Mouse (Mus musculus): ENCODE measurements around the gene Klf9.
"Not testable (repeated sequence)": the region's sequence is repeated elsewhere in the genome, so short reads cannot be mapped to it uniquely, and the experiment has no call there.

Gene Klf9

DNA sequence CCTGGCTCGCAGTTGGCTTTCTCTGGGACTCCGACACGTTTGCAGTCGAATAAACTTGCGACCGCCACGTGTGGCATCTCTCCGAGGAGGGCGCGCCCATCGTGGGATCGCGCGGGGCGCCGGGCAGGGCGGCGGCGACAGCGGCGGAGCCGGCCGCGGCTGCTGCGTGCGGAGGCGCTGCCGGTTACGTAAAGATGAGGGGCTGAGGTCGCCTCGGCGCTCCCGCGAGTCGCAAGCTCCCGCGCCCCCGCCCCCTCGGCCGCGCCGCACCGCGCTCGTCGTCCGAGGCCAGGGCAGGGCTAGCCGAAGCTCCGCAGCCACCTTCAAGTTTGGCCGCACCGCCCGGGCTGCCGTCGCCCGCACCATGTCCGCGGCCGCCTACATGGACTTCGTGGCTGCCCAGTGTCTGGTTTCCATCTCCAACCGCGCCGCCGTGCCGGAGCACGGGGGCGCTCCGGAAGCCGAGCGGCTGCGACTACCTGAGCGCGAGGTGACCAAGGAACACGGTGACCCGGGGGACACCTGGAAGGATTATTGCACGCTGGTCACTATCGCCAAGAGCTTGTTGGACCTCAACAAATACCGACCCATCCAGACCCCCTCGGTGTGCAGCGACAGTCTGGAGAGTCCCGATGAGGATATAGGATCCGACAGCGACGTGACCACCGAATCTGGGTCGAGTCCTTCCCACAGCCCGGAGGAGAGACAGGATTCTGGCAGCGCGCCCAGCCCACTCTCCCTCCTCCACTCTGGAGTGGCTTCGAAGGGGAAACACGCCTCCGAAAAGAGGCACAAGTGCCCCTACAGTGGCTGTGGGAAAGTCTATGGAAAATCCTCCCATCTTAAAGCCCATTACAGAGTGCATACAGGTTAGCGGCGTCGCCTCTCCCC is 610 bp downstream of the Klf9 start:
- DNase-seq: peak; percentile 86

DNA sequence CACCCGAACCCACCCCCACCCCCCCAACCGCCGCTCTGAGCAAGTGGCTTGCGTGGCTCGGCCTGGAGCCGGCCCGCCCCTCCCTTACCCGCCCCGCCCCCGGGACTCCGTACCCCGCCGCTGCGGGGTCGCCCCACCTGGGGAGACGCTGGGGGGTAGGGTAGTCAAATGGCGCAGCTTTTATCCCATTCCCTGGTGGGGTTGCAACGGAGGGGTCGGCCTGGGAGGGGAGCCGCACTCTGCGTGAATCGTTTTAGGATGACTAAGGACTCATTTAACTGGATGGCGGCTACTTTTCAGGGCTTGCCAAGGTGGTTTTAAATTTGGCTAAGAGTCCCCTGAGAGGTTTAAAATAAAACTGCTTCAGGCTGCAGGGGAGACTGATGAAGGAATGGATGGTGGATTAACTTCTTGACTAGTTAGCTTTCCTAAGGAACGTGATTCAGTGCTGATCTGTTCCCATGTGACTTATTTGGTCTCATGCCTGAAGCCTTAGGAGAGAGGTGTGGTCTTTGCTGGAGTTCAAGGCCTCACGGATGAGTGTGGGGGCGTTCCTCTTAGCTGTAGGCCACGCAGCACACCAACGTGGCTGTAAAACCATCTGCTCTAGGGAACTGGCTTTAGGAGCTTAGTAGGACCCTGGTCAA is 1.5 kb downstream of the Klf9 start:
- peak; percentile 71 for DNase-seq

DNA sequence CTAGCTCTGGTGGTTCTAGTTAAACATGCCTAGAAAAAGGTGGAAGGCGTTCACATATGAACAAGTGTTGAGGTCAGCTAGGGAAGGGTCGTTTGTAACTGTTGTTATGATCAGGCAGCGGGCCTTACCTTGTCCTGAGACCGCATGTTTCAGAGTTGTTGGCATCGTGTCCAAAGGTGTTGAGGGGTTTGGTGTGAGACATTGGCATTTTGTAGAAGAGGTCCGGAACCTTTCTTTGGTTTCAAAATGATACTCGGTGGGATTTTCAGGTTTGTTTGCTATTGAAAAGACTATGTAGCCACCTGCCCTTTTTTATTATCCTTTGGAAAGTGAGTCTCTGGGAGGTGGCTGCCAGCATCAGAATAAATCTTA is 2.0 kb downstream of the Klf9 start:
- peak; percentile 19 for DNase-seq

DNA sequence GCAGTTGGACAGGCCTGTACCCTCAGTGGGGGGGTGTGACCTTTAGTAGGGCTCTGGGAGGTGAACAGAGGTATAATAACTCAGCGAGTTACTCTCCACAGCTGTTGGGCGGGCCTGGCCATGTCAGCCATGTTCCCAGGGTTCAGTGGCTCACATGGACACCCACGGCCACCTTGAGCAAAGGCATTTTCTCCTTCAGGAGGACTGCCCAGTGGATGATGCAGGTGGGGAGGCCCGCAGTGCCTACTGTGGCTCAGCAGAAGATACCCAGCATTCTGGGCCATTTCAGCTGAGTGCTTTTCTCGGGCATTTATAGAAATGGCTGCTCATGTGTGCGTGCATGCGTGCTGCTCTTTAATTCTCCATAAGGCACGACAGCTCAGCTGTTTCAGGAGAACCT is 2.5 kb downstream of the Klf9 start:
- peak; percentile 74 for DNase-seq

DNA sequence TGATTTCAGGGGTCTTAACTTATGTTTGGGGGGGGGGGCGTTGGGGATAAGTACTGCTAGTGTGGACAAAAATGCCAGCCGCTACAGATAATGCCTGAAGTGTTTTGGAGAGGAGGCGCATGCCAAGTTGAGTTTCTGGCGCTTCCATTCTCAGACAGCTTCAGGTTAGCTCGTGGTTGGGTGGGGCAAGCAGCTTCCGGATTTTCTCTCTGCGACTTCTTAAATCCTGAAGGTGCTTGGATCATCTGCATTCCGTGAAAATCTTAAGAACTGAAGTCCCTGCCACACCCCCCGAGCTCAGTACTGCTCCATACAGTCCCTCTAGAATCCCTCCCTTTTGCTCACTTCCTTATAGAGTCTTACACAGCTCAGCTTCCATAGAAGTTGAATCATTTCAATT is 3.0 kb downstream of the Klf9 start:
- no peak for DNase-seq

DNA sequence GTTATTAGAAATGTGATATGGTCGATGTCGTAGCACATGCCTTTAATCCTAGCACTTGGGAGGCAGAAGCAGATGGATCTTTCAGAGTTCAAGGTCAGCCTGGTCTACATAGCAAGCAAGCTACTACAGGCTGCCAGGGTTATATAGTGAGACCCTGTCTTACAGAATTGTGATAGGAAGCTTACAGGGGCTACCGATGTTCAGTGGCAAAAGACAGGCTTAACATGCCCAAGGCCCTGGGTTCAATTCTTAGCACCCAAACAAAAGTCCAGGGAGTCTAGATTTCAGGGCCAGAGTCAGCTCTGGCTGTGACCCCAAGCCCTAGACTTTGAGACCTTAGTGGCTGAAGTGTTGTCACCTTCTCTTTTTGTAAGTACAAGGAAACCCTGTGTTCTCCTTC is 4.1 kb downstream of the Klf9 start:
- DNase-seq: no peak

DNA sequence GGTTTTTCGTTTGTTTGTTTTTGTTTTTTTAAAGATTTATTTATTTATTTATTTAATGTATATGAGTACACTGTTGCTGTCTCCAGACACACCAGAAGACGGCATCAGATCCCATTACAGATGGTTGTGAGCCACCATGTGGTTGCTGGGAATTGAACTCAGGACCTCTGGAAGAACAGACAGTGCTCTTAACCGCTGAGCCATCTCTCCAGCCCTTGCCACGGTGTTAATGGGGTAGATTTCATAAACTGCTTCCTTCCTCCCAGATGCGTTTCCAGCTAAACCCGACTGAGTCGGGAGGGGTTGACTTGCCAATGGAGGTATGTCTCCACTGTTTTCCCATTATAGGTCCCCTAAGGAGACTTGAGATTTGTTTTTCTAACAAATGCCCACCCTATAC is 4.5 kb downstream of the Klf9 start:
- DNase-seq: not testable (repeated sequence)

DNA sequence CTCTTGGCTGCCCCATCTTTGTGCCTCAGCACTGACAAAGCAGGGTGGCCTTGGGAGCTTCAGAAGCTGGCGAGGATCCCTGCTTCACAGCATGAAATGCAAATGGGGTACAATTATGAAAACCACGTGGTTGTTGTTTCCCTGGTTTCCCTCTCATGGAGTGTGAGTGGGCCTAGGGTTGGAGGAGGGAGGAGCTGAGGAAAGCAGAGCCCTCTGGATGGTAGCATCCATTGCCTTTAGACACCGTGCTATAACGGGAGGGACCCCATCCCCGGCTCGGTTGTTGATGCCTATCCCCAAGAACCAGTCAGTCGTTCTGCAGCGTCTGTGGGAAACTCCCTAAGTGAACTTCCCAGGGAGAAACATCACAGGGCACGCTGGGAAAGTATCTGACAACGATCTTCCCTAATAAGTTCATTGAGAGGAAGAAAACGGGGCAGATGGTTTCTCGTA is 5.4 kb downstream of the Klf9 start:
- no peak for DNase-seq

DNA sequence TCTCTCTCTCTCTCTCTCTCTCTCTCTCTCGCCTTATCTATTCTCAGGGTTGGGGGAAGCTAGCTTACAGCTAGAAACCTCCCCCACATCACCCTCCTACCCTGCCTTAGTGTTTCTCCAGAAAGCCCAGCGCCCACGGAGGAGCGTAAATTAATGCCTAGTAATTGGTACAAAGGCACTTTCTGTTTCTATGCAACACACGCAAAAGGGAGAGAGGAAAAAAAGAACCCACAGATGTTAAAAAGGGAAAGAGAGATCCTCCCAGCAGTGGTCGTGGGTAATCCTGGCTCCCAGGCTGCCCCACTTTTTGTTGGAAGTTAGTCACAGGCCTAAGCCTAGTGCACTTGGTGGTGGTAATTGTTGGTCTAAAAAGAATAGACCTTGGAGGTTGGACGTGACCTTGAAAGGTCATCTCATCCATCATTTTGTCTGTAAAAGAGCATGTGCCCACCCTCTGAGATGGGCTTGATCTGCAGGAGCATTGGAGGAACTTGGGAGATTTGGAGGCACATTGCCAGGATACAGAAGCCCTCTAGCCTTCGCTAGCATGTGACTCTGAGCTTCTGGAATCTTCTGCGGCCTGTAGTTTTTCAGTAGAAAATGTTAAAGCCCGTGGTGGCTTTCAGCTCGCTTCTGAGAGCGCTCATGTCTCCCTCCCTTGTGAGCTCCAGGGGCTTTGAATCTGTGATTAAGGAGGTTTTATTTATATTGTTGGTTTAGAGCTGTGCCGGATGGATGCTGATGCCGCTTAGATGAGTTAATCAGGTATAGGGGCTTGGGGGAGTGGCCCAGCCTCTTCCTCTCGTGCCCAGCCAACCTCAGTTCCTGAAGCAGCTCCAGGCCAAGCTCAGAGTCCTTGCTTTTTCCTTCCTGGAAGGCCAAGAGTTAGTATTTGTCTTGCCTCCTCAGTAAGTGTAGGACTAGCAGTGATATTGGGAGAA is 6.3 kb downstream of the Klf9 start:
- peak; percentile 47 for DNase-seq

DNA sequence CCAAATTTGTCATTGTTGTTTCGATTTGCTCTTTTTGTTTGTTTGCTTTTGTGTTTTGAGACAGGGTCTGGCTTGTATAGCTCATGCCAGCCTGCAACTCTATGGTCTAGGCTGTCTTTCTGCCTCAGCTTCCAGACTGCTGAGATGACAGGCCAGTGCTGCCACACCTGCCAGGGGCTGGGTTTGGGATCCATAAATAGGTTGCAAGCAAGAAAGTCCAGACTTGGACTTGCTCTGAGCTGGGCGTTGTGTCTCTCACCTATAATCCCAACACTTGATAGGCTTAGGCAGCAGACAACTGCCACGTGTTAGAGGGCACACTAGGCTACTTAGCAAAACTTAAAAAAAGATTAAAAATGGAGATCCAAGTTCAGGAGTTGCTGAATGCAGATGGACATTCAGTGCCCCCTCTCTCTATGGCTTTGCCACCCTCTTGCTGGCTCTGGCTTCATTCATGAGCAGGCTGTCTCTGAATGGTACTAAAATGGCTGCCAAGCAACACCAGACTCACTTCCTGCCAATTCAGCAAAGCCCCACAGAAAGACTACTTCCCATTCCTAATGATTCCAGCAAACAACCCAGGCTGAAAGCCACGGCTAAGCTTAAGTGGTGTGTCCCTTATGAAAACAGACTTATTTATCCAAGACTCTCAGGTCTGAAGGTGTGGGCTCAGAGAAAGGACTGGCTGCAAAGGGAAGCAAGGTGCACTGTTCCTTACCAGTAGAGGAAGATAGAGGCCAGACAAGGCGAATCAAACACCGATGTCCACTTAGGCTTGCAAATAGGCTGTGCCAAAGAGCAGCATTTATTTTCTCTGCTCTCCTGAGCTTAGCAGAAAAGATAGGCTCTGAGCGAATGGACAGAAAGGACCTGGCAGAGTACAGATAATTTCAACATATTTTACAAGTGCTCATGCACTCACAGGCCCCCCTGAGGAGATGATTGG is 8.7 kb downstream of the Klf9 start:
- no peak for DNase-seq

DNA sequence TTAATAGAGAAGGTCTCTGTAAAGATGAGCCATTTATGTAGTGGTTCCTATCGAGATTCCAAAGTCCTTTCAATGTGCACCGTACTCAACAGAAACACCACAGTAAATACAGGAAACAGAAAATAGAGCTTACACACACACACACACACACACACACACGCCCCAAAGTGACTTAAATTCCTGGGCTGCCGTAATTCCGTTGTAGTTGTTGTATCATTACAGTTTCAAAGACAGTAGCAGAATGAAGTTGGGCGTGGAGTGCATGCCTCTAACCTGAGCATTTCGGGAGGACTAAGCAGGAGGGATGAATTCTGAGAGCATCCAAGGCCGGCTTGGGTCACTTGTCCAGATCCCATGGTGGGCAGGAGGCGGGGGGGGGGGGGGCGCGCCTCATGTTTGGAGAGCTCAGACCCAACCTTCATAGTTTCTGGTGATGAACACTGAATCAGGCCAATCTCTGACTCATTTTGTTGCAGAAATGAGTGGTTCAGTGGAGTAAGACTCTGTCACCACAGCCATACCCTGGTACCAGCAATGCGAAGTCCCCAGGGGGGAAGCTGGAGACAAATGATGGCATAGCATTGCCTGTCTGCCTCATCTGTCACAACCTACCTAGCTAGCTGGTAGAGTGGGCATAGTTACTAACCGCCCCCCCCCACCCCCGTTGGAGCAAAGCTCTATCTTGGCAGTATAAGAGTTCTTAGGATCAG is 9.7 kb downstream of the Klf9 start:
- DNase-seq: no peak

DNA sequence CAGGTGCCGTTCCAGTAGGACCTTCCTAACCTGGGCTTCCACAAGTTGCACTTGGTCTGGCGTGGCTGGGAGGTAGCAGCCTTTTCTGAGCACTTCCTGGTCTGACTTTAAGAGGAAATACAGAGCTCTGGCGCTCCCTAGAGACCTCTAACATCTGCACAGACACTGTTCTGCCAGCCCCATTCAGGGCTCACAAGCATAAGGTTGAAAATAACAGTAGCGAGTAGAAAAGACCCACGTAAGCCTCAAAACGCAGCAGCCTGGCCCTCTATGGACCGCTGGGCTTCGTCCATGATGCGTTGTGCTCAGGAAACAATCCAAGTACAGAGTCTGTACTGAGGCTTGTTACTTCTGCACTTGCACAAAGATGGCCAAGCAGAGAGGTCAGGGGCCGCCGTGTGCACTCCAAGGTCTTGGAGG is 10.6 kb downstream of the Klf9 start:
- DNase-seq: peak; percentile 75

DNA sequence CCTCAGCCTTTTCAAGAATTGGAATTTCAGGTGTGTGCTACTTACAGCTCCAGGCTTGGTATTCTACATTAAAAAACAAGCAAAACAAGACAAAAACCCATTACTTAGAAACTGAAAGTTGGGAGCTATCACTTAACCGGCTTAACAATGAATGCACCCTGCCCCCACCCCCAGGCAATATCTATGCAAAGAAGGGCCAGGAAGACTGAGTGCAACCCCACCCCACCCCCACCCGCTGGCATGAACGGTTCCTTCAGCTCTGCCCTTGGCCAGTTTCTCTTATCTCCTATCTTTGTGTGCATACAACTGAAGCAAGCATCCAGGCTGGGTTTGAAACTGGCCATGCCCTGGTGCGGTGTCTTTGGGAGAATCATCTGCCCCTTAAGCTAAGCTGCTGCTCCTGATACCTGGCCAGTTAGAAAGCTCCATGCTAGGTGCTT is 11.2 kb downstream of the Klf9 start:
- DNase-seq: no peak

DNA sequence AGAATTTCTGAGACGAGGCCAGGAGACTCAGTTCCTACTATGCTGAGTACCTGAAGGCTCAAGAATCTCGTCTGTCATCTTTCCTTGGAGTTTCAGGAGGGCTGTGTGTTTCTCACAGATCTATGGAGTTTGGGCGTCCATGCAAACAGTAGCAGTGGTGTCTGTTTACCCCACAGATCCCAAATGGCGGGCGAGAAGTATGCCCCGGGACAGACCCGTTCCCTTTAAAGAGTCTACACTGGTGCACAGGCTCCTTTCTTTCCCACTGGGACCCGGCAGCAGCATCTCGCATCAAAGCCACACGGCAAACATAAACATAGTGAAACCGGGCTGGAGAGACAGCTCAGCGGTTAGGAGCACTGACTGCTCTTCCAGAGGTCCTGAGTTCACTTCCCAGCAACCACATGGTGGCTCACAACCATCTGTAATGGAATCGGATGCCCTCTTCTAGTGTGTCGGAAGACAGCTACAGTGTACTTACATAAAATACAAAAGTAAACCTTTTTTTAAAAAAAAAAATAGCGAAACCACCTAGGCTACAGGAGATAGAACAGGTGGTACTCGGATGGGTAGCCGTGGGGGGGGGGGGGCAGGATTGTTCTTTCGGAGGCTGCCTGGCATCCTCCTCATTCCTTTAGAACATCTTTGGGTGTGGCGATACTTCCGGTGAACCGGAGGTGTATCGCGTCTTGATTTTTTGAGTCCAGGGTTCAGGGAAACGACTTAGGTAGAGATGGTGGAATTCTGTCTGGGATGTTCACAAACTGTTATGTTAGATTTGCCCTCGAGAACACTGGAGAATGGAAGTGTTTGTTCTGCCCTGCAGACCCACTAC is 12.0 kb downstream of the Klf9 start:
- no peak for DNase-seq

DNA sequence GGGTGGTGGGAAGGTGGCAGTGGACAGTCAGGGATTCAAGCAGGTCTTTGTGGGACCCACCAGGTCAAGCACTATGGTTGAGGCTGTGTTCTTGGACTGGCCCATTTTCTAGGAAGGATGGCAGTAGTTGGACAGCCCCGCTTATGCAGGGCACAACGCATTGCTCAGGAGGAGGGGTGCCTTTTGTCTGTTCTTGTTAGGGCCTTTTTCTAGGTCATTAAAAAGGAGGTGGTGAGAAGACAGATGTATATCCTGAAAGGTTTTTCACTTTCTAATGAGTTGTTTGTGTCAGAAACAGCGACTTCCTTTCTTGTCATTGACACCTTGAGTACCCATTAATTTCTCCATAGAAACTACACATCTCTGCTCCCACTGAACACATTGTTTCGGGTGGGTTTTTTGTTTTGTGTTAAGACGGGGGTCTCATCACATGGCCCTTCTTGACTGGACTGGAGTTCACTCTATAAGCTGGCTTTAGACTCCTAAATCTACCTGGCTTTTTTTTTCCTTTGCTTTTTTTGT is 12.6 kb downstream of the Klf9 start:
- no peak for DNase-seq

DNA sequence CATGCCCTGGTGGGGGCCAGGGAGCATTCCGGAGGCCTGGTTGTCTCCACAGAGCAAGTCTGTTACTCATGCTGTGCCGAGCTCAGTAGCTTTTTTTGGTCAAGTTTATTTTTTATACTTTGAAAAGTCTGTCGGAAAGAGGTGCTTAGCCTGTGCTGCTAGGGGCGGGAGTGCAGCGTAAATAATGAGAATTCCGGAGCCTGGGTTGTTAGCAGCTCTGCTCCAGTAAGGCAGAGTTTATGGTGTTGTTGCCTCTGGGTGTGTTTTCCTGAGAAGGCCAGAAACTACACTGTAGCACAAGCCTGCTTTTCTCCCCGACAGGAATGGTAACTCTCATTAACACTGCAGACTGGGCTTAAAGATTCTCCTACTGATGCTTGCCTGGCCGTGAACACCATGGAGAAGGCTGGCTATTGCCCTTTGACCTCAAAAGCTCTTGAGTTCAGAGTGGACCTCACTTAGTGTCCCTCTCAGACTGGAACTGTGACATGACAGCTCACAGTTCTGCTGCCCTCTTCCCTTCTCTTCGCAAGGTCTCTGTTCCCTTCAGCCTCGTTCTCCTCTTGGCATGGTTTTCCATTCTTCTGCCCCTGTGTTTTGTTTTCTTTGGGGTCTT is 18.9 kb downstream of the Klf9 start:
- DNase-seq: no peak

DNA sequence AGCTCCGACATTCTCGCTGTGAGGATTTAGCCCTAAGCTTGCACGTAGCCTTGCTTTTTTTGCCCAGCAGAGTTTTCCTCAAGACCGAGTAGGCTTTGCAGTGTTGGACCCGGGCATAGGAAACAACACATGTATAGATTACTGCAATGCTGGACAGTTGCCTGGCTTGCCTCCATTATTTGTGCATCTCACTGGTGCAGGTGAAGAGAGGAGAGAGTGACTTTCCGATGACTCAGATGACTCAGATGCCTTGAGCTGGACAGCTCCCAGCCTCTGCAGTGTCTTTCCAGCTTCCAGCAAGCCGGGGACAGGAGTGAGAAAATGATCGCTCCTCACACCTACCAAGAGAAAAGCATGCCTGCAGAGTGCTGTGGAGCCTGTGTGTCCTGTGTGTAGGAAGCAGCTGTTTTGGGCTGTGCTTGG is 21.4 kb downstream of the Klf9 start:
- no peak for DNase-seq

DNA sequence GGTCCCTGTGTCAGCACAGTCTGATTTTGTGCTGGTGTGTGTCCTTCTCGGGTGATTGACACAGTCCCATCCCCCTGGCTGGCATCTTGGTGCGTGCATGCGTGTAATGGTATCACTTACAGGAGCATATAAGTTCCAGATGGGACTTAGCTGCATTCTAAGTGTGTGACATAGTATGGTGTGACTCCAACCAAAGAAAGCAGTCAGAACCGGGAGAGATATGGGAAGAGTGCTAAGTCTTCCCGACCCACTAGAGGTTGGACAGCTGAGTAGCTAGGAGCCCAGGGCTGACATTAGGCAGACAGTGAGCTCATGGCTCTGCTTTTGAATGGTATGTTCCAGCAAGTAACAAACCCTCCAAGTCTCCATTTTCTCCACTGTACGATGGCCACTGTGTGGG is 21.9 kb downstream of the Klf9 start:
- DNase-seq: no peak

DNA sequence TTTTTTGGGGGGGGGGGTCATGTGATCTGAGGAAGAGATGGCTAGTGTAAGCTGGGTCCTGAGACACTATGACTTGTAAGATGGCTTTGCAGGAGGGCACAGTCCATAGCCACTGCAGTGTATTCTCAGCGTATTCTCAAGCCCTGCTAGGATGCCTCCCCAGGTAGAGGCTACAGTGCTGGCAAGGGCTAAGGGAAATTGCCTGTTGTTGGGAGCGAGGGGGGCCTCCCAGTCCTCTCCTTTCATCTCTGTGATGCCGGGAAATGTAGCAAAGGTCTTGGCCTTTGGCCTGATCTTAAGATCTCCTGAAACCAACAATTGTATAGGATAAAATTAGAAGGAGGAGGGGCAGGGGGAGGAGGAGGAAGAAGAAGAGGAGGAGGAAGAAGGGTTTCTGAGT is 22.3 kb downstream of the Klf9 start:
- no peak for DNase-seq
